Mouse (Mus musculus): ENCODE results near the gene Rrp15. TPM values are rescaled to one million over a fixed set of nuclear protein-coding genes. Genes with fewer than 3 reads are reported as not detected.
"Not testable (repeated sequence)": the region's sequence is repeated elsewhere in the genome, so short reads cannot be mapped to it uniquely, and the experiment has no call there.

Gene Rrp15
- total RNA-seq (2021) = 10 to 100 TPM; 24.0 to 25.0 TPM
- long read RNA-seq, experiment 1, transcript Rrp15-201 (5 exons, 1,321 nt) = major isoform, 28 of 29 reads
- long read RNA-seq, experiment 1, partial matches to known transcripts = 0 of 29 reads
- long read RNA-seq, experiment 1, other reads (novel, unspliced or antisense) = 1 of 29 reads
- long read RNA-seq, experiment 2, transcript Rrp15-201 (5 exons, 1,321 nt) = major isoform, 18 of 23 reads
- long read RNA-seq, experiment 2, partial matches to known transcripts = 0 of 23 reads
- long read RNA-seq, experiment 2, other reads (novel, unspliced or antisense) = 5 of 23 reads

- DNase-seq (ENCODE audit: low spot score in 2 of 2) = peak; percentile 72 to 83
Observed at GRCm38 (mm10) chr1:186748724-186749653, at the start of gene Rrp15. Gene Rrp15, minus strand, starts transcription at chr1:186749358.

DNA sequence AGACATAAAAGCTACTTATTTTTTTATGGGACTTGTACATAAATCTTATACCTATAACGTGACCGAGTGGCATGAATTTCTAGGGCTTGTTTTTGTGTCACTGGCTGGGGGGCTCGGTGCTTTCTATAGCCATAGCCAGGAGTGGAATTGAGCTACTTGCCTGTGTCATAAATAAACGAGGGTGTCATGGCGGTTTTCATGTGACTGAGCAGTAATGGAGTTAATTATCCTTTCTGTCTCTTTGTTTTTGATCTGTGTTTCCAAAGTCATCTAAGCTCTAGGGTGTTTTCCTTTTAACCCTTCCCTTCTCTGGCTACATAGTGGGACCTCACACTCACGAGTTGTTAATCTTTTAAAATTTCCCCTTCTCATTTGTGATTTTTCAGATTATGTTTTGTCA, 48.8 kb upstream of the Rrp15 start:
- DNase-seq (ENCODE audit: low spot score in 2 of 2) = no peak

- DNase-seq (ENCODE audit: low spot score in 2 of 2) = no peak
Observed at GRCm38 (mm10) chr1:186785359-186785758, 36.2 kb upstream of the Rrp15 start.

DNA sequence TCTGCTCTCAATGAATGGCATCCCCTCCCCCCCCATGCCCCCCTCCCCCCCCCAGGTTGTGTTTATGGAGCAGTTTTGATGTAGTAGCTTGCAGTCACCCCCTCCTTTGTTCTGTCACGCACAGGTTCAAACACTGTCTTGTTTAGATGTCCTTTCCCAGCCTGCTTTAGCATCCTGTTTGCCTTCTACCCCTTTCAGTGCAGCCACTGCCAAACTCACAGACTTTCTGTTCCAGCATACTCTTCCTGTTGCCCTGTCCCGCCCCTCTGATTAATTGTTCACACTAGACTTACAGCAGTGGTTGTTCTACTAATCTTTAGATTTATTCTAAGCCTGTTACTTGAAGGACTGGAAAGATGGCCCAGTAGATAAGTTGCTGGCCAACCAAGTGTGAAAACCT, 31.7 kb upstream of the Rrp15 start:
- DNase-seq (ENCODE audit: low spot score in 2 of 2) = no peak

DNA sequence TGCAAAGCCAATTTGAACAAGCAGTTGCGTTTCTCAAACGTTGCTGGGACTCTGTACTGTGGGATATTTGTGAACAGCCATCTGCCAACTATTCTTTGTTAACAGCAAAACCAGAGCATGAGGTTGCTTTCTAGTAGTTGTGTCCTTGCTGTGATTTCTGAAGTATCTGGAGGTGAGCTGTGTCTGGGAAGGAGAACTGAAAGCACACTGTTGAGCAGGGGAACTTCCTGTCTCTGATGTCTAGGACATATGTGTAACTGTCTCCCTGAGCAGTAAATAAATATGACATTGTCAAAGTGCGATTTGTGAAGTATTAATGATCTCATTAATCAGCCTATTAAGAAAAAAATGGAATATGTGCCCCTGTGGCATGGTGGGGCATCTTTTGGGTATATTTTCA, 24.0 kb upstream of the Rrp15 start:
- no peak for DNase-seq (ENCODE audit: low spot score in 2 of 2)

GRCm38 (mm10) chr1:186772547-186773077, 23.5 kb upstream of the Rrp15 start:
- DNase-seq (ENCODE audit: low spot score in 2 of 2) = no peak

DNA sequence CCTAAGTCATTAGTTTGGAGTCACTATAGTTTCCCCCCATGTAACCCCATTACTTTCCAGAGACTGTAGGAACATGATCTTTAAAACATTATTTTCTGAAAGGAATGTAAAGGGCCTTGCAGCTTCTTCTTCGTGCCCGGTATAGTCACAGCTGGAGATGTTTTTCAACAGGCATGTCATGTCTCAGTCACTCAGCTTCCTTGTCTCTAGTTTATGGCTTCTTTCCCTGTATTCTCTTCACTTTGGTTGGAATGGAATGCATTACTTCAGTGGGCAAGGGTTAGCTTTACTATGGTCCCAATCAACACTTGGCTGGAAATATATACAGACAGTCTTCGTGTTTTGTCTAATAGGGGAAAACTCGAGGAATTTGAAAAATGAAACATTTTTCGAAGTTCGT, 22.8 kb upstream of the Rrp15 start:
- no peak for DNase-seq (ENCODE audit: low spot score in 2 of 2)

- DNase-seq (ENCODE audit: low spot score in 2 of 2) = no peak
Observed at GRCm38 (mm10) chr1:186770659-186771058, 21.5 kb upstream of the Rrp15 start.

GRCm38 (mm10) chr1:186768392-186768791, 19.2 kb upstream of the Rrp15 start:
- no peak for DNase-seq (ENCODE audit: low spot score in 2 of 2)

DNA sequence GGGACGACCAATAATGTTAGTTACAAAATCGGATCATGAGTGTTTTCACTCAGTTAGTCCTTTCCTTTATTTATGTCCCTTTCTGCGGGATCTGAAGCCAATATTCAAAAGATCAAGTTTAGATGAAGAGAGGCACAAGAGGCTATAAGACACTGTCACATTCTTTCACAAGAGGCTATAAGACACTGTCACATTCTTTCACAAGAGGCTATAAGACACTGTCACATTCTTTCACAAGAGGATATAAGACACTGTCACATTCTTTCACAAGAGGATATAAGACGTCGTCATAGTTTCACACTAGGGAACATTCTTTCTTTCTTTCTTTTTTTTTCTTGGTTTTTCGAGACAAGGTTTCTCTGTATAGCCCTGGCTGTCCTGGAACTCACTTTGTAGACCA, 14.3 kb upstream of the Rrp15 start:
- DNase-seq (ENCODE audit: low spot score in 2 of 2) = not testable (repeated sequence)

DNA sequence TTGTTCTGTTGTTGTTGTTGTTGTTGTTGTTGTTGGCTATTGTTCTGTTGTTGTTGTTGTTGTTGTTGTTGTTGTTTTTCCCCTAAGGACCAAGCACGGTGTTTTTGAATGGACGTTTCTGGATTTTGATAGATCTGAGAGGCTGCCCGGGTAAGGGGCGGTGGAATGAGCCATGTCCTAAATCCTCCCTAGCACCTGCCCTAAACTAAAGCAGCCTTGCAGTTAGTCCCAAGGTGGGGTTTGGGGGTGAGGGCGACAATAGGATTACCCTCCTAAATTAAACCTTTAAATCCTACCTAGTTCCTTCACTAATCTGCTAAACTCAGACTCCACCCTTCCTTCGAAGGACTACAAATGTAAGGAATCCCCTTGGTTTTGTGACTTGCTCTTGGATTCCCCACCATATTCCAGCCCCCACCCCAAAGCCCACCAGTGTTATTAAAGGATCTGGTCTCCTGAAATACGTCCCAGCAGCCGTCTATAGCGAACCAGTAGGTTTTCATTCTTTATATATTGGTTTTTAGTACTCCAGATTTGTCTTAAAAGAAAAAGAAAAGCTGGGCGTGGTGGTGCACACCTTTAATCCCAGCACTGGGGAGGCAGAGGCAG, 621 bp upstream of the Rrp15 start:
- DNase-seq (ENCODE audit: low spot score in 2 of 2) = no peak

DNA sequence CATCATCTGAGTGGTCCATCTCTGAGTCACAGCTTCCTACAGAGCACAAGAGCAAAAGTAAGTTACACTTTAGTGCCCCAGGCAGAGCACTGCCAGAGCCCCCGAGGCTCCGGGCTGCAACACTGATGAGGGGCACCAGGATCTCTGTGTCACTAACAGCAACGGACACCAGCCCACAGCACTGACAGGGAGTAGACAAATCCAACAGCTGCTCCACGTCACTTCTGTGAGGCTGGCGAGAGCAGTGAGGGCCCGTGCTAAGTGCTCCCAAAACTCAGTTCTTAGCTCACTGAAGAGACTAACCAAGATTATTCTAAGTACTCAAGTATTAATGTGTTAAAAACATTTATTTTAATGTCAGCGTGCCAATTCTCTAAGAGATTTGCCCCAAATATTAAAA, 9.3 kb downstream of the Rrp15 start:
- no peak for DNase-seq (ENCODE audit: low spot score in 2 of 2)

DNA sequence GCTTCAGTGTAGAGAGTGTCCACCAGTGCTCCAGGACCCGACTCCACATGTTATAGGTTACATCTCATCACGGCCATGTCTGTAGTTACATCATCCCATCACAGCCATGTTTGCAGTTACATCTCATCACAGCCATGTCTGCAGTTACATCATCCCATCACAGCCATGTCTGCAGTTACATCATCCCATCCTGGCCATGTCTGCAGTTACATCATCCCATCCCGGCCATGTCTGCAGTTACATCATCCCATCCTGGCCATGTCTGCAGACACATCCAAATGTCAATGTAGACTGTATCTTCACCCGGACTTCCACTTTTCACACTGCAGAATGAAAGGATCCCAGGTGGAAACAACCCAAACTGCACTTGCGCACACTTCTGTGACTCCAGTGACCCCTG, 13.6 kb downstream of the Rrp15 start:
- DNase-seq (ENCODE audit: low spot score in 2 of 2) = no peak

- no peak for DNase-seq (ENCODE audit: low spot score in 2 of 2)
Observed at GRCm38 (mm10) chr1:186733052-186733451, 16.1 kb downstream of the Rrp15 start.

DNA sequence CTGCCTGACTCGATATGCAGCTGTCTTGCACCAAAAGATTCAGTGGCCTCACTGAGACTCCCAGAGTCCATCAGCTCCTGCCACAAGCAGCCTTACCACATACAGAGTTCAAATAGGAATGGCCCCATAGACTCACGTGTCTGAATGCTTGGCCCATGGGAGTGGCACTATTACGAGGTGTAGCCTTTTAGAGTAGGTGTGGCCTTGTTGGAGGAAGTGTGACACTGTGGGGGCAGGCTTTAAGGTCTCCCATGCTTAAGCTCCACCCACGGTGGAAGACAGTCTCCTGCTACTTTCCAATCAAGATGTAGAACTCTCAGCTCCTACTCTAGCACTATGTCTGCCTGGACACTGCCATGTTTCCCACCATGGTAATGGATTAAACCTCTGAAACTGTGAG, 20.4 kb downstream of the Rrp15 start:
- no peak for DNase-seq (ENCODE audit: low spot score in 2 of 2)

- DNase-seq (ENCODE audit: low spot score in 2 of 2) = no peak
Observed at GRCm38 (mm10) chr1:186726117-186726516, 23.0 kb downstream of the Rrp15 start.

DNA sequence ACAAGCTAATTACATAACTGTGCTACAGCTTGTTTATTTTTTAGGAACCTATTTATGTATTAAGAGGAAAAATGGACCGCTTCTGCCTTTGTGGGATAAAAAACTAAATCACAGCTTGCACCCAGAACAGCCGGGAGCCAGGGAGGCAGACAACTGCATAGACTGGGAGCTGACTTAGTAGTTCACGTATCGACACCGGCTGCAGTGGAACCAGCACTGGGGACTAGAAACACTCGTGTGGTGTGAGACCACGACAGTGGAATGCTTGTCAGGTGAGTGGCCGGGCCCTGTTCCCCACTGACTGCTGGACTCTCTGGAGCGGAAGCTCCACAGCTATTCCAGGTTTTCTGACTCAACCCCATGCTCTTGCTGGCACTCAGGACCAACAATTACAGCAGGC, 26.9 kb downstream of the Rrp15 start:
- no peak for DNase-seq (ENCODE audit: low spot score in 2 of 2)

DNA sequence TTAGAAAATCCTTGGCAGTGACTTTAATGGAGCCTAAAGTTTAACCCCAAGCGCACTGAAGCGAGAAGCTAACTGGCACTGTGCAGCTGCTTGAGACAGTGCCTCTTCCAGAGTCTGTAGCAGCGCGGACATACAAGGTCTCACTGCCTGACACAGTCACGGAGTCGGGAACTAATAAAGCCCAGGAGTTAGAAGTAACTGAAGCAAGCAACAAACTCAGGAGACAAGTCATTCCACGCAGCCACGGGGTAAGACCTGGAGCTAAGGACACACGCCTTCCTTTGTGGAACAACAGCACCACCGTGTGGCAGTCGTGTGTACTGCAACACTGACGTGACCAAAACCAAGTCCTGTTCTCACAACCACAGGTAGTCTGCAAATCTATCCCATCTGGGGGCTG, 27.3 kb downstream of the Rrp15 start:
- peak; percentile 71 to 79 for DNase-seq (ENCODE audit: low spot score in 2 of 2)

GRCm38 (mm10) chr1:186721166-186721565, 28.0 kb downstream of the Rrp15 start:
- no peak for DNase-seq (ENCODE audit: low spot score in 2 of 2)

DNA sequence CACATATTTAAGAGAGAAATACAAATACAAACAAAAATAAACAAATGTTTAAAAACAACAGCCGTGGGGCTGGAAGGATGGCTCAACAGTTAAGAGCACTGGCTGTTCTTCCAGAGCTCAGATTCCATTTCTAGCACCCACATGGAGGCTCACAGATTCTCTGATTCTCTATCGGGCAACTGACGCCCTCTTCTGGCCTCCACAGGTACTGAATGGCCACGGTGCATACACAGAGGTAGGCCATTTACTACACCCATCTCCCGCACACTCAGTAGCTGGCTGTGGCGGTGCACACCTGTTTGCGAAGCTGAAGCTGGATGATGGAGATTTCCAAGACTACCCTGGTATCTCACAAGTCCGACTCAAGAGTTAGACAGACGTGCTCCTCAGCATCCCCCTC, 29.4 kb downstream of the Rrp15 start:
- DNase-seq (ENCODE audit: low spot score in 2 of 2) = no peak

GRCm38 (mm10) chr1:186718881-186719280, 30.3 kb downstream of the Rrp15 start:
- DNase-seq (ENCODE audit: low spot score in 2 of 2) = no peak
